Mouse (Mus musculus) left cerebral cortex, adult 2 months (tissue): ENCODE measurements around the gene Syt8. TPM values are rescaled to one million over a fixed set of nuclear protein-coding genes. Genes with fewer than 3 reads are reported as not detected.

ENCODE experiments used
- DNase-seq, 2 experiments: peaks; one replicate each; pipeline ENCODE4 v3.0.0; 2021 to 2022; ENCODE audit warnings: low spot score in 2 of 2, mixed read lengths in 1 of 2; ENCODE audit errors: extremely low spot score in 1 of 2
- H3K27ac ChIP-seq: fragments of 200-600 bp; 2 replicates; pipeline ENCODE4 v1.8.1; 2022
- H3K4me3 ChIP-seq: fragments of 200-600 bp; 2 replicates; pipeline ENCODE4 v1.8.1; 2022
- CTCF ChIP-seq: fragments of 200-600 bp; IDR thresholded peaks from 2 replicates; pipeline ENCODE4 v1.8.1; 2022; ENCODE audit warnings: antibody characterized with exemption, mild to moderate bottlenecking, moderate library complexity
- intact Hi-C: fragments of 180-260 bp; cut with DNase I; formaldehyde crosslinking; loops from one replicate; pipeline ENCODE4 v1.15.1; 2025
- total RNA-seq, 2 experiments: library from RNA; stranded (reverse); gene quantifications; 2 replicates each; pipeline ENCODE4 v1.2.3; 2021

Gene Syt8
- total RNA-seq, 2 experiments from 2014 or later: not detected

DNA sequence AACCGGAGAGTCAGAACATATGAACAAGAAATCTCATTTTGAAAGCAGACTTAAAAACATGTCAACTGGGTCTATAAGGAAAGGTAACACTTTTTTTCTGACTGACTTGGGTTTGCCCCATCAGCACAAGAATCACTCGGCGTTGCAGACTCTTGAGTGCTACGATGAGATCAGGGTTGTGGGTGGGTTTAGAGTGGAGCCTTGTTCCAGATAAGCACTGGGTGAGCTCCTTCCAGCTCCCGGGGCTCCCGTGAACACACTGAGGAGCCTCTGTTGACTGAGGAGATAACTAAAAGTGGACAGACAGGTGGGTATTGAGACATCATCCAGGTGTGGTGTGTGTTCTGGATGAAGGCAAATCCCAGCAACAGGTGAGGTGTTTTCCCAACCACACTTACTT lies 21.4 kb upstream of the Syt8 start:
- Histone ChIP-seq H3K27ac (no peak overlapping the region), H3K4me3 (no peak overlapping the region)
- intact Hi-C loops: no loop called here
- no peak for DNase-seq
- no peak for TF ChIP-seq CTCF

DNA sequence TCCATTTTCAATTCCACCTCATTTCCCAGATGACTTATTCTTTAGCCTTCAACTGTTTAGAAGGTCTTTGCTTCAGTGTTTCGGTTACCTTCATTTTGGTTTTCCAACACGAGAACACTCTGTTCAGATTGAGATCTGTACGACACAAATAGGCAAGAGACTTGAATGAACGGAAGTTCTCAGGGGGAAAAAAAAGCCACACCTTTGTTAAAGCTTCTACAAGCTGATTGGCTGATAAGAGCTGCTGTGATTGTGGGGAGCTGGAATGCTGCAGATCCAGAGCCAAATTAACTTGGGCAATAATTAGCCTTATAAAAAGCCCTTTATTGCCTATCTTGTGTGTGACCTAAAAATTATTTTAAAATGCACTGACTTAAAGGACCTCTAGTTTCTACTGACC lies 19.3 kb upstream of the Syt8 start:
- TF ChIP-seq CTCF: no peak
- no peak overlapping the region for H3K4me3 ChIP-seq
- no peak overlapping the region for H3K27ac ChIP-seq
- intact Hi-C loops: no loop called here
- no peak for DNase-seq

DNA sequence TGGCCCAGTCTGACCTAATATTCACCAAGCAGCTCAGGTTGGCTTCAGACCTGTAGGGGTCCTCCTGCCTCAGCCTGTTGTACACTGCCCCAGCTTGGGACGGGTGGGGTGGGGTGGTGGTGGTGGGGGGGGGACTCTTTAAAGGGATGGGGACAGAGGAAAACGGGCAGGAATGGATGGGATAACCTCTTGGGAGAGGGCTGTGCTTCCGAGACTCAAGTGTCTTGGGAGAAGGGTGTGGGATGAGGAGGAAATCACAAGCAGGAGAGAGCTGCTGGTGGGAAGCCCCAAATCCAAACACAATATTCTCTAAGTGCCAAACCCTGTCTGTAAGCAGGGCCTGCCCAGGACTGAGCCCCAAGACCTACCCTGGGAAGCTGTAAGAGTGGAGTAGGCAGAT lies 18.4 kb upstream of the Syt8 start:
- intact Hi-C loops: no loop called here
- DNase-seq: no peak
- no peak overlapping the region for H3K27ac ChIP-seq
- no peak for TF ChIP-seq CTCF
- H3K4me3 ChIP-seq: no peak overlapping the region

DNA sequence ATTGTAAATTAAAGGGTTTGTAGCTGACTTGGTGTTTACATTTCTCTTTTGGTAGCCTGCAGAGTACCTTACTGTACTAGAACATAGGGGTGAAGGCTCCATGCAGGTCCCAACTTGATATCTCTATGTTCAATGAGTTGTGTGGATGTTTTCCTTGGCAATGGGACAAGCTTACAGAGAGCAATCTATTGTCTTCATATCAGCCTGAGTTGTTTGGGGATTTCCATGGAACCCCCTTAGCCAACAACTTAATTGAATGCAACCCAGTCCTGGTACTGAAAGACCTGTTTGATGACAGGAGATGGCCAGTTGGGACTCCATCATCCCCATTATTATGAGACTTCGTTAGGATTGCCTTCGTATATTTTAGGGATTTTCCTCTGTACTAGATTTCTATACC lies 16.6 kb upstream of the Syt8 start:
- no peak for DNase-seq
- intact Hi-C loops: no loop called here
- TF ChIP-seq CTCF: no peak
- H3K27ac ChIP-seq: no peak overlapping the region
- no peak overlapping the region for H3K4me3 ChIP-seq

GRCm38 (mm10) chr7:142418679-142419078 lies 16.0 kb upstream of the Syt8 start:
- DNase-seq: no peak
- intact Hi-C loops: no loop called here
- H3K4me3 ChIP-seq: no peak overlapping the region
- no peak overlapping the region for H3K27ac ChIP-seq
- TF ChIP-seq CTCF: no peak

DNA sequence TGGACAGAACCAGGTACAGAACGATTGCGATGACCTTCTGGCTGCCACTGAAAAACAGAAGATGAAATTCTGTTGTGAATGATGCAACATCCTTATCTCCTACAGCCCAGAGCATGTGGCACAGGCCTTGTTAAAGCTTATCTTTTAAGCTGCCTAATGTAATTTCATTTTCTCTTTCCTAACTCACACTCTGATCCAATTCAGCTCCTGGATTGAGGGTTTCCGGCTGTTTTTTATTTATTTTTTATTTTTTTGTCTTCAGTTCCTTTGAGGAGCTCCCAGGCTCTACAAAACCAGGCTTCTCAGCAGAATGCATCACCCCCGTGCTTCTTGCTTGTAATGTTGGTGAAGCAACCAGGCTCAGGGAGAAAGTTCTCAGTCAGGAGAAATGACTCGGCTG lies 14.8 kb upstream of the Syt8 start:
- Histone ChIP-seq H3K27ac (no peak overlapping the region), H3K4me3 (no peak overlapping the region)
- no peak for DNase-seq
- intact Hi-C loops: no loop called here
- no peak for TF ChIP-seq CTCF

DNA sequence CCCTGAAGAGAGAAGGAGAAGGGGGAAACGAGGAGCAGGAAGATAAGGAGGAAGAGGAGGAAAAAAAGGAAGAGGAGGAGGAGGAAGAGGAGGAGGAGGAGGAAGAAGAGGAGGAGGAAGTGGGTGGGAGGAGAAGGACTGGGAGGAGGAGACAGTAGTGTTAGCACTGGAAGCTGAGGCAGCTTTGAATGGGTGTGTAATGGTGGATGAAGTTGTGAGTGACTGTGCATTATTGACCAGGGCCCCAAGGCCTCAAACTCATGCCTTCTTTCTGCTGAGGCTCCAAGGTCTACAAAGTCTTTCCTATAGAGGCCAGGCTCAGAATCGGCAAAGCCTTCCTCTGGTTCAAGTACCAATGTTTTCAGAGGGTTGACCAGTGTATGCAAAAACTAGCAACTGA lies 12.8 kb upstream of the Syt8 start:
- TF ChIP-seq CTCF: no peak
- no peak overlapping the region for H3K4me3 ChIP-seq
- no peak overlapping the region for H3K27ac ChIP-seq
- intact Hi-C loops: no loop called here
- DNase-seq: no peak

DNA sequence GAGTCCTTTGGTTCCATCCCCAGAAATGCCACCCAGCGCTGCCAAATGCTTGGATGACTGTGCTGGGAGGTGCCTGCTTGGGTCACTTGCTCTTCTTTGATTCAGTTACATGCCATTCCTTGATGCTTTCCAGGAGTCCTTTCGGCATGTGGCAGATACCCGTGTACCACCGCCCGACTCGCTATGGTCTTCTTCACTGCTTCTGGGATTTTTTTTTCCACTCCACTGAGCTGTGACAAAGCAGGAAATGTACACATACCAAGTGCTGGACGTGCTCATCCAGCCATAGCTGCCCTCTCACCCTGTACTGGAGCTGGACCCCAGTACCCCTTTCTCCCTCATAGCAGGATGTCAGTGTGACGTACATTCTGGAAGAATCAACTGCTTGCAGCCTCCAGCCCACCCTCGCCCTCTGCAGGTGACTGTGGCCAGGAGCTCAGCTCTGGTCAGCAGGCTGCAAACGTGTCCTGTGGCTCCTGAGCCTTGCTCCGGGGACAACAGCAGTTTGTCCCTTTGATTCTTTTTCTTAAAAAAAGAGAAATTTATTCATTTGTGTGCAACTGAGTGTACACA lies 8.9 kb upstream of the Syt8 start:
- intact Hi-C loops: no loop called here
- Histone ChIP-seq H3K27ac (no peak overlapping the region), H3K4me3 (no peak overlapping the region)
- DNase-seq: no peak
- peak; percentile 50 for TF ChIP-seq CTCF

GRCm38 (mm10) chr7:142428213-142428612 lies 6.4 kb upstream of the Syt8 start:
- TF ChIP-seq CTCF: peak; percentile 36
- intact Hi-C loops: no loop called here
- no peak for DNase-seq

DNA sequence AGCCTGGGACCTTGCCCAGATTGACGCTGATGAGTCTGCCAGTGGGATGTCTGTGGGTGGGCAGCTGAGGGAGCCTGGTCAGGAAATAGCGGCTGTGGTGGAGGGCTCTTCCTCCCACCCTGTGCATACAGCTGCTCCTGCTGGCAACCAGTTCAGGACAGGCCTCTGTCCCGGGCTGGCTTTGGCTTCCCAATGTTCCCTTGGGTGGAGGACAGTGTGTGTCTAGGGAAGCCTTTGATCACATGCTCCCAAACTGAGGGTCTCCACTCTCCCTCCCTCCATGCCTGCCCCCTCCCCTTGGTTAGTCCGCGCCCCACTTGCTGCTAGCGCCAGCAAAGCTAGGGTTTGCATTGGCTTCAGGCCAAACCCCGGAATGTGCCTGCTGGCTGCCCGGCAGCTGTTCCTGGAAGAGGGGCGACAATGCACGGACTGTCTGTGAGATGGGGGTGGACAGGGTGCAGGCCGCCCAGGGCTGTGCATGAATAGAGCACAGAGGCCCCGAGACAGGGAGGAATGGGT lies 4.4 kb upstream of the Syt8 start:
- H3K4me3 ChIP-seq: no peak overlapping the region
- TF ChIP-seq CTCF: no peak
- intact Hi-C loops: no loop called here
- no peak overlapping the region for H3K27ac ChIP-seq
- peak in 1 of 2 experiments; percentile 32 for DNase-seq

More at GRCm38 (mm10) chr7:142428213-142428612, 6.4 kb upstream of the Syt8 start:
- no peak overlapping the region for H3K27ac ChIP-seq
- H3K4me3 ChIP-seq: no peak overlapping the region

DNA sequence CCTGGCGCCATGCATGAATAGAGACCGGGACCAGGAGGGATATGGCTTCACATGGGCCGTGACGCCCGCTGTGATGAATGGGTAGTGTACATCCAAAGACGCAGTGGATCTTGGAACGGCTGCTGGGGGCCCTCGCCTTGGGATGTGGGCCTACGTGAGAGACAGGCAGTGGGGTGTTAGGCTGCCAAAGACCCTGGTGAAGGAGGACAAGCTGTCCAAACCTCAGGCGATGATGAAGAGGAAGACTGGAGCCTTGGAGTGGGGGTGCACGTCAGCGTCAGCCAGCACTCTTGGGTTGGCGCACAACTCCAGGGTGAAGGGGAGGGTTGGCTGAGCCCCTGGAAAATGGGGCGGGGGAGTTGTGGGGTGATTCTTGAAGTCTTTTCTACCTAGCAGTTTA lies 3.5 kb upstream of the Syt8 start:
- Histone ChIP-seq H3K4me3 (no peak overlapping the region), H3K27ac (no peak overlapping the region)
- intact Hi-C loops: no loop called here
- no peak for TF ChIP-seq CTCF
- DNase-seq: no peak

DNA sequence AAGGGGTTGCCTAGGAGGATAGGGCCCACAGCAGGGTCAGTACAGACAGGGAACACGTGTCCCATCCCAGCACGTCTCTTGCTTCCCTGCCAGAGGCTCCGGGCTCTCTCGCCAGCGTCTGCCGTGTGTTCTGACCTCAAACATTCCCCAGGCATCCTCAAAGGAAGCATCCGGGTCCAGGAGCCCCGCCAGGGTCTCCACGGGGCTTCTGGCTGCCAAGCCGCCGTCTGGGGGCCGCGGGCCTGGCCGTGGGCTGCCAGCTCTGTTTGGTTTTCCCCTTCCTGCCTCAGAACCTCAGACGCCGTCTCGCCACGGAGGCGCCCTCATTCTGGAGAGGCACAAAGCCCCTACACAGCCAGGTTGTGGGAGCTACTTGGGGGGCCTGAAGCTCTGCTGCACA lies 1.0 kb upstream of the Syt8 start:
- no peak overlapping the region for H3K27ac ChIP-seq
- no peak for TF ChIP-seq CTCF
- no peak overlapping the region for H3K4me3 ChIP-seq
- DNase-seq: no peak
- intact Hi-C loops: no loop called here

GRCm38 (mm10) chr7:142435524-142435923 lies 874 bp downstream of the Syt8 start:
- intact Hi-C loops: loop anchor here (1.0 to 5.0 kb wide), 2 partner anchors 101 to 118 kb away; no protein-coding TSS in a partner anchor
- peak; percentile 87 for TF ChIP-seq CTCF
- Histone ChIP-seq H3K27ac (no peak overlapping the region), H3K4me3 (no peak overlapping the region)
- peak; percentile 60 to 63 for DNase-seq
